Mouse (Mus musculus): ENCODE measurements at regions not wholly inside any gene's neighbourhood (a gene's known extent, or its start where the extent isn't known, plus 50 kb on each side); places are given as distances from the start of the nearest gene placed in this dataset.

GRCm38 (mm10) chr3:16107492-16107891 lies 101.3 kb upstream of the Gm5150 start:
- TF ChIP-seq ZC3H11A (IDR thresholded peaks at IDR 0.05; ENCODE audit: borderline replicate concordance, low read depth, low read length) (no peak), CHD2 (IDR thresholded peaks at IDR 0.05; ENCODE audit: low read depth, low read length) (no peak), HCFC1 (IDR thresholded peaks at IDR 0.05; ENCODE audit: borderline replicate concordance, insufficient read depth, low read length) (no peak)

Data from ES-E14 (cell line).